Mouse (Mus musculus) CH12.LX (cell line): Measurements from ENCODE around the gene Aaas. TPM values are rescaled to one million over a fixed set of nuclear protein-coding genes. Genes with fewer than 3 reads are reported as not detected.

ENCODE experiments used
- DNase-seq: peaks from one replicate; pipeline ENCODE4 v3.0.0-alpha.2; 2013; ENCODE audit errors: extremely low read depth
- H3K27ac ChIP-seq: 2 replicates; pipeline ENCODE4 v1.5.1; 2012; ENCODE audit warnings: low read depth, mild to moderate bottlenecking, control low read depth, moderate library complexity; ENCODE audit not compliant: insufficient read depth
- H3K27me3 ChIP-seq: replicated peaks from 2 replicates; pipeline ENCODE3; 2012; ENCODE audit warnings: inconsistent platforms
- H3K36me3 ChIP-seq, 2 experiments: replicated peaks in 1 of 2; 2 replicates each; pipeline versions ENCODE3 to v1.6.1; 2012; ENCODE audit warnings: inconsistent platforms in 1 of 2, low read length in 1 of 2, mild to moderate bottlenecking in 1 of 2, mixed read lengths in 1 of 2, moderate library complexity in 1 of 2; ENCODE audit not compliant: control insufficient read depth in 1 of 2, insufficient read depth in 1 of 2
- H3K4me1 ChIP-seq, 2 experiments: 2 replicates each; pipeline ENCODE4 v1.6.1; 2012; ENCODE audit warnings: inconsistent platforms in 1 of 2, moderate library complexity in 1 of 2; ENCODE audit not compliant: insufficient read depth in 2 of 2, control insufficient read depth in 1 of 2
- H3K4me2 ChIP-seq: 2 replicates; pipeline ENCODE4 v1.6.1; 2012; ENCODE audit warnings: low read depth, mild to moderate bottlenecking, control low read depth; ENCODE audit not compliant: poor library complexity, insufficient read depth, severe bottlenecking
- H3K4me3 ChIP-seq, 3 experiments: fragments of 150-350 bp in 1 of 3; sonication (generic) in 1 of 3; replicated peaks in 1 of 3; 2 replicates each; pipeline versions ENCODE3 to v1.5.1; 2011 to 2012; ENCODE audit warnings: low read depth in 2 of 3, low read length in 2 of 3, mild to moderate bottlenecking in 2 of 3, moderate library complexity in 2 of 3, control low read depth in 1 of 3, improper control_type of control experiment in 1 of 3, inconsistent platforms in 1 of 3, mixed read lengths in 1 of 3; ENCODE audit not compliant: poor library complexity in 1 of 3
- H3K79me2 ChIP-seq: replicated peaks from 2 replicates; pipeline ENCODE4 v1.6.1; 2012; ENCODE audit warnings: mild to moderate bottlenecking, moderate library complexity; ENCODE audit not compliant: control insufficient read depth, poor library complexity, insufficient read depth, severe bottlenecking; ENCODE audit errors: extremely low read depth
- H3K9ac ChIP-seq: 2 replicates; pipeline ENCODE4 v1.6.1; 2012; ENCODE audit warnings: low read depth, mild to moderate bottlenecking, control low read depth, moderate library complexity; ENCODE audit not compliant: insufficient read depth
- H3K9me3 ChIP-seq: replicated peaks from 2 replicates; pipeline ENCODE3; 2012; ENCODE audit warnings: low read length, inconsistent platforms, mixed read lengths
- CTCF ChIP-seq, 2 experiments: IDR thresholded peaks in 1 of 2; conservative IDR thresholded peaks in 1 of 2; 2 replicates each; pipeline ENCODE4 v1.5.1; 2011 to 2012; ENCODE audit warnings: low read depth in 2 of 2, low read length in 2 of 2, improper control_type of control experiment in 1 of 2, inconsistent platforms in 1 of 2, mild to moderate bottlenecking in 1 of 2, moderate library complexity in 1 of 2
- ELF1 ChIP-seq: IDR thresholded peaks from 2 replicates; pipeline ENCODE4 v1.6.1; 2014; ENCODE audit warnings: low read depth, mild to moderate bottlenecking, inconsistent platforms, low read length, improper control_type of control experiment
- EP300 ChIP-seq: IDR thresholded peaks from 2 replicates; pipeline ENCODE4 v1.6.1; 2011; ENCODE audit warnings: low read length, improper control_type of control experiment
- ETS1 ChIP-seq: conservative IDR thresholded peaks from 2 replicates; pipeline ENCODE4 v1.6.1; 2012; ENCODE audit warnings: low read depth, mild to moderate bottlenecking, inconsistent platforms, low read length, improper control_type of control experiment, moderate library complexity
- GABPA ChIP-seq: IDR thresholded peaks from 2 replicates; pipeline ENCODE4 v1.6.1; 2012; ENCODE audit warnings: low read depth, low read length, improper control_type of control experiment, inconsistent platforms; ENCODE audit not compliant: insufficient replicate concordance
- HCFC1 ChIP-seq: IDR thresholded peaks from 2 replicates; pipeline ENCODE4 v1.6.1; 2012; ENCODE audit warnings: low read depth, mild to moderate bottlenecking, inconsistent platforms, low read length, improper control_type of control experiment
- NELFE ChIP-seq: IDR thresholded peaks from 2 replicates; pipeline ENCODE4 v1.6.1; 2011; ENCODE audit warnings: low read depth, low read length, improper control_type of control experiment
- RAD21 ChIP-seq: IDR thresholded peaks from 2 replicates; pipeline ENCODE4 v1.6.1; 2011; ENCODE audit warnings: low read depth, mild to moderate bottlenecking, low read length, improper control_type of control experiment, moderate library complexity
- RCOR1 ChIP-seq: conservative IDR thresholded peaks from 2 replicates; pipeline ENCODE4 v1.6.1; 2012; ENCODE audit warnings: low read depth, mild to moderate bottlenecking, inconsistent platforms, low read length, improper control_type of control experiment
- dilution Hi-C: fragments of 300-500 bp; cut with MboI; formaldehyde crosslinking; loops from 2 replicates; pipeline ENCODE4 v1.14.3; 2020; ENCODE audit warnings: low sequenced_read_pairs; ENCODE audit not compliant: extremely low pct_unique_long_range_greater_than_20kb, extremely low pct_ligation_motif_present
- in situ Hi-C: fragments of 300-500 bp; cut with MboI; formaldehyde crosslinking; loops from 3 replicates; pipeline ENCODE4 v1.14.3; 2019; ENCODE audit warnings: low sequenced_read_pairs, low pct_ligation_motif_present, low pct_unique_long_range_greater_than_20kb, mixed read lengths
- polyA plus RNA-seq: library from polyadenylated mRNA; unstranded; fragments of >175 nt; gene quantifications from 2 replicates; pipeline ENCODE4 v1.2.1, GENCODE M21; 2012; ENCODE audit warnings: low read depth; ENCODE audit not compliant: insufficient read length
- total RNA-seq, 2 experiments: library from RNA; depleted of rRNA; stranded (reverse); fragments of 300-350 nt in 1 of 2; fragments of >200 nt in 1 of 2; gene quantifications; 2 replicates each; pipeline ENCODE4 v1.2.3; 2012 to 2014

Gene Aaas
- total and polyA plus RNA-seq, 3 experiments = 98.3 to 266 (median 126) TPM

- dilution Hi-C loops = no loop called here
- TF ChIP-seq GABPA = no peak
- TF ChIP-seq ELF1 = no peak
- TF ChIP-seq CTCF (conservative IDR thresholded peaks at IDR 0.05 in 1 of 2, IDR thresholded peaks at IDR 0.05 in 1 of 2; ENCODE audit: low read depth in 2 of 2, low read length in 2 of 2) = no peak
- no peak for TF ChIP-seq ETS1
- TF ChIP-seq RCOR1 = no peak
- TF ChIP-seq NELFE = no peak
- TF ChIP-seq, all 38 proteins: peak for 0
- in situ Hi-C loops = no loop called here
- Histone ChIP-seq H3K4me2 (no peak overlapping the region), H3K9me3 (no peaks in the 10 kb centered on the region), H3K27me3 (no peaks in the 10 kb centered on the region), H3K9ac (no peak overlapping the region), H3K4me1 (peaks cover 10 to 47% of the 10 kb centered on the region in 2 experiments), H3K4me3 (no peak overlapping the region), H3K36me3 (no peaks in the 10 kb centered on the region), H3K27ac (no peak overlapping the region), H3K79me2 (no peaks in the 10 kb centered on the region)
- DNase-seq = no peak
These were observed 44.5 kb upstream of the Aaas start for GRCm38 (mm10) chr15:102395061-102395460.

- Histone ChIP-seq H3K4me3 (no peak overlapping the region), H3K9ac (no peak overlapping the region), H3K27ac (no peak overlapping the region), H3K36me3 (no peaks in the 10 kb centered on the region), H3K9me3 (no peaks in the 10 kb centered on the region), H3K27me3 (no peaks in the 10 kb centered on the region), H3K79me2 (no peaks in the 10 kb centered on the region), H3K4me2 (no peak overlapping the region; the same call in 1 of the 2 replicates), H3K4me1 (peaks cover 10 to 47% of the 10 kb centered on the region in 2 experiments)
- TF ChIP-seq EP300 (peak; percentile 41; the same call in 1 of the 2 replicates), ELF1 (peak; percentile 57), HCFC1 (no peak), CTCF (conservative IDR thresholded peaks at IDR 0.05 in 1 of 2, IDR thresholded peaks at IDR 0.05 in 1 of 2; ENCODE audit: low read depth in 2 of 2, low read length in 2 of 2) (no peak)
- dilution Hi-C loops (no loop called here), in situ Hi-C loops (loop anchor here (5.0 kb wide), 1 partner anchor 39 kb away; no protein-coding TSS in a partner anchor)
- peak; percentile 62 for DNase-seq
These were observed 43.0 kb upstream of the Aaas start for GRCm38 (mm10) chr15:102393584-102394014.

- dilution Hi-C loops (no loop called here), in situ Hi-C loops (loop anchor here (5.0 kb wide), 1 partner anchor 40 kb away; no protein-coding TSS in a partner anchor)
- Histone ChIP-seq H3K4me1 (peaks cover 10 to 44% of the 10 kb centered on the region in 2 experiments), H3K4me3 (no peak overlapping the region), H3K27ac (no peak overlapping the region), H3K9ac (no peak overlapping the region), H3K79me2 (no peaks in the 10 kb centered on the region), H3K4me2 (no peak overlapping the region), H3K27me3 (no peaks in the 10 kb centered on the region), H3K9me3 (no peaks in the 10 kb centered on the region), H3K36me3 (no peaks in the 10 kb centered on the region)
- TF ChIP-seq RAD21 (no peak), ELF1 (0 out of 2 replicates have a peak, but pooled peaks have one; percentile 11)
- no peak for DNase-seq
These were observed 41.9 kb upstream of the Aaas start for GRCm38 (mm10) chr15:102392520-102392919.
